Mouse (Mus musculus) thymus, postnatal 14 days (tissue): Measurements from ENCODE around the gene Setx.
A peak's percentile ranks its signal among the peaks of the same experiment; 100 is the strongest.

Experiments
- DNase-seq: peaks from one replicate; pipeline ENCODE4 v3.0.0; 2021

The Setx gene

DNA sequence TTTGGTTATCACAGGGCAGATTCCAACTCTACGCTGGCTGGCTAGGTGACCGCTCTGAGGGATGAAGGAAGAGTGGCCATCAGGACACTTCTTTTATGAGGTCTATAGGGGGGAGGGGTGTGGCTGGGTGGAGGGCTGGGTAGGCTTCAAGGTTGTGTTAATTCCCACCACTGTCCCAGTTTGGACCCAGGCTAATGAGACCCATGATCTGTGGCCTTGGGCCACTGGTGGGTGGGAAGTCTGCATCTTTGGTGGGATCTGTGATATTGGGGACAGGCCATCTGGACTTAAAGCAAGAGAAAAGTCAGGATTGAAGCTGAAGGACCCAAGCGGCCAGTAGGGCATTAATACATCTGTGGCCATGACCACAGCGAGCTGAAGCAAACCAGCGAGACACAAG, 94.8 kb downstream of the Setx start:
- DNase-seq: no peak

GRCm38 (mm10) chr2:29222302-29222701, 98.3 kb downstream of the Setx start:
- DNase-seq: peak; percentile 11

- no peak for DNase-seq
Observed at GRCm38 (mm10) chr2:29223591-29224262, 99.7 kb downstream of the Setx start.

- no peak for DNase-seq
Observed at GRCm38 (mm10) chr2:29226671-29227070, 102.7 kb downstream of the Setx start.

- no peak for DNase-seq
Observed at GRCm38 (mm10) chr2:29230191-29230835, 106.3 kb downstream of the Setx start.
